Mouse (Mus musculus): Measurements from ENCODE around the gene Gm47841.

Gm47841 gene

DNA sequence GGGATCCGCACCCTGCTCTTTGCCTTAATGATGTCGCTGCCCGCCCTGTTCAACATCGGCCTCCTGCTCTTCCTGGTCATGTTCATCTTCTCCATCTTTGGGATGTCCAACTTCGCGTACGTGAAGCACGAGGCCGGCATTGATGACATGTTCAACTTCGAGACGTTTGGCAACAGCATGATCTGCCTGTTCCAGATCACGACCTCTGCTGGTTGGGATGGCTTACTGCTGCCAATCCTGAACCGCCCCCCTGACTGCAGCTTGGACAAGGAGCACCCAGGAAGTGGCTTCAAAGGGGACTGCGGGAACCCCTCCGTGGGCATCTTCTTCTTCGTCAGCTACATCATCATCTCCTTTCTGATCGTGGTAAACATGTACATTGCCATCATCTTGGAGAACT lies 7.5 kb downstream of the Gm47841 start:
- DNase-seq, result no peak

DNA sequence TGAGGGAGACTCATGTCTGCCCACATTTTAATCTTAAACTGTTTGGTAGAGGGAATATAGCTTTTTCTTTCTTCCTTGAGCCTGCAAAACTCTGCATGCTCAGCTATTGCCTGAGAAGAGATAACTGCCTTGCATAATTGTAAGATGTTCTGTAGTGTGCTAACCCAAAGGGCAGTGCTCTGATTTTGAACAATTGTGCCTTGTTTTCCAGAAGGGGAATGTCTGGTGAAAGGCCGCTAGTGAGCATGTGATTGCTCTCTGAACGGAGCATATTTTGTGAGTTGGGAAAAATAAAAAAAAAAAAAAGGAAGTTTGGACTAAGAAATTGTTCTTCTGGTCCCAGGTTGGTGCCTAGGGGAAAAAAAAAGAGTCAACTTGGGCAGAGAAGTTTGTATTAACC lies 18.2 kb downstream of the Gm47841 start:
- DNase-seq, result no peak

DNA sequence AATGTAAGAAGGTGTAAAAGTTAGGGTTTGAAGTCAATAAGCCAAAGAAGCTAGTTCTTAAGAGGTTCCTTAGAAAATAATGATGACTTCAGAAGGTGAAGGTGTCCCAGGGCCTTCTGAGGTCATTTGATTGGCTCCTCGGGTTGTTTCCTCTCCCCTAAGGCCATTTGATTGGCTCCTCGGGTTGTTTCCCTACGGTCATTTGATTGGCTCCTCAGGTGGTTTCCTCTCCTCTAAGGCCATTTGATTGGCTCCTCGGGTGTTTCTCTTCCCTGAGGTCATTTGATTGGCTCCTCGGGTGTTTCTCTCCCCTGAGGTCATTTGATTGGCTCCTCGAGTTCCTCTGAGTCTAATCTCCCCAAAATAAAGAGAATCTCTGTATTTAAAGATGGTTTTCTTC lies 35.8 kb downstream of the Gm47841 start:
- DNase-seq, result no peak

DNA sequence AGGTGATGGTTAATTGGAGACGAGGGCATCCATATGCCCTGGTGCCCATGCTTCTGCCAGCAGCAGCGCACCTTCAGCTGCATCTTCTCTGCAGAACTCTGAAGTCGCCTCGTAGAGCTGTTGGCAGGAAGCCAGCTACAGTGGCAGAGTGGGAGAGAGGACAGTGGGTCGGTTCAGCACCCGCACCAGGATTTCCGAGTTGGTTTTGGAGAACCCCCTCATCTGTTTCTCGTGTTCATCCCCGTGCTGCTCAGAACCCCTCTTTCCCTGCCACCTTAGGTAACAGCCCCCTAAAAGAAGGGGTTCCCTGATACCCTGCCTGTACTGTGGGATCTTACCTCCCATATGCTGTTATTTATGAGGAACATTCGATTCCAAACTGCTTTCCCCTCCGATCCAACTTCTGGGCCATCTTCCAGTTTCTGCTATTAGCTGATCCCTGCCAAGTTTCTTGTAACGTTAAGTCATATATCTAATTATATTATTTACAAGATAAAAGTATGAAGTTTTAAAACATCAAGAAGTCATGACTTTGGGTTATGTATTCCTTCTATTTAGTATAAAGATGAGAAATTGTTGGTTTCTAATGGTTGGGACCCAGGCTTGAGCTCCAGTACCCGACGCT lies 38.7 kb downstream of the Gm47841 start:
- peak; percentile 47 for DNase-seq

DNA sequence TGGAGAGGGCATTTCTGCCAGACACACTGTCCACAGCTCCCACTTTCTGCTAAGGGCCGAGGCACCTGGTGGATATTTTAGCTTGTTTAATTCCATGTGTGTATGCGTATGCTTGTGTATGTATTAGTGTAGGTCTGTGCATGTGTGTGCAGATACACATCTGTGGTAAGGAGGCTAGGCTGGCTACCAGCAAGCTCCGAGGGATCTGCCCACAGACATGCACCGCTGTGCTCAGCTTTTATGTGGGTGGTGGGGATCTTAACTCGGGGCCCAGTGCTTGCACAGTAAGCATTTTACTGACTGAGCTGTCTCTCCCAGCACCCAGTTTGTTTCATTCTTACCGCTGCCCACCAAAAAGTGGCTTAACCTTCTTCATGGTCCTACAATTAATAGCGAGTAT lies 40.0 kb downstream of the Gm47841 start:
- peak; percentile 40 for DNase-seq

DNA sequence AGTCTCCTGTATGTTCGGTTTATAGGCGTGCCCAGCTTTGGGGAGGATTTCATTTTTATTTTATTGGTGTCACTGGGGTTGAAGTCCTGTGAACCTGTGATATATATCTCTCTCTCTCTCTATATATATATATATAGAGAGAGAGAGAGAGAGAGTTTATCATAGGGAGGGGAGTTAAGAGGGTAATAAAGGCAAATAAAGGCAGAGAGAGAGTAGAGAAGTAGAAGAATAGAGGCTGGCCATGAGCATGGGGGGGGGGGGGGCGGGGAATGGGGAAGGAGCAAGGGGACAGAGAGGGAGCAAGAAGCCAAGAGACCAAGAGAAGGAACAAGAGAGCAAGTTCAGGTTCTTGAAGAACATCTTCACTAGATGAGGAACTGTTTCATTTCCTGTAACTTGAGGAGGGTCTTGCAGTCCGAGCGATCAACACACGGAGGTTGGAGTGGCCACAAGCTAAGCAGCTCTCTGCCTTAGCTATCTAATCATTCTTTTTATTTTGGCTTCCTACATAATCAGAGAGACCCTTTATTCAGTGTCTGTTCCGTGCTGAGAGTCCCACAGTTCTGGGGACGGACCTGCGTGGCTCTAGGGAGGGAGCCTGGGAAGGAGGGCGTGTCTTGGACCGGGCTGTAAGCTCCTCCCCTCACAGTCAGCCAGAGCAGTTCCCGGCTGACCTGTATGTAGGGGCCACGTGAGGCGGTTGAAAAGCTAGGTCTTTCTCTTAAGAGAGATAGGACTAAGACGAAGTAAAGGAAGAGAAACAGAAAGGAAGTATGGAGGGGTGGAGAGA lies 40.8 kb downstream of the Gm47841 start:
- DNase-seq, result no peak

DNA sequence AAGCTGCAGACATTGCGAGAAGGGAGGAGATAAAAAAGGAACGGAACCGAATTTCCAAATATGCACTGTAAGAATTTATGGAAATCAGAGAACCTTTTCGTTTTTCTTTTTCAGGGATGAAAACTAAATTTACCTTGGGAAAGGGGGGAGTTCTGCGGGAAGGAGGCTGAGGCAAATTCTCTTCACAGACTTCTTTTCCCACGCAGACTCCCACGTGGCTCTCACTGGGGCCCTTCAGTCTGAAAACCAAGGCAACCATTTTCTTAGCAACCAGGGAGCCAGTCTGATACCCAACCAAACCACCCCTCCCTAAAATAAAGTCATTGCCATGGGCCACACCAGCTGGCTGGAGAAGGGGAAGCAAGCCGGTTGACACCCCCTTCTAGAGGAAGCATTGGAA lies 41.5 kb downstream of the Gm47841 start:
- DNase-seq, result peak; percentile 77

DNA sequence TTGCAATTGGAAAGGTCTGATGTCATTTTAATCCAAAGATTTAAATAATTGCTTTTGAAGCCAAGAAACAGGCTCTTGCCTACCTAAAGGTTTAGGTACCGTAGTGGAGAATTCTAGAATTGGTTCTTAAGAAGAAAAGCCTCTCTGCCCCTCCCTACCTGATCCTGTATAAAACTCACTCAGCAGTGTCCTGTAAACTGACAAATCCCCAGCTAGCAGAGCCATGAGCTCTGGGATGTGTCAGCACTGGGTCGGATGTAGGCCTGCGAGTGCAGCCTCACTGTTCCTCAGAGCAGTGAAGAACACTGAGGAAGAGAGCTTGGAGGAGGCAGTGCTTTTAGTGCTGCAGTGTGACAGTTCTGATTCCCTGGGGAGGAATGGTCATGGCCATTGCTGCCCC lies 42.7 kb downstream of the Gm47841 start:
- DNase-seq, result no peak

DNA sequence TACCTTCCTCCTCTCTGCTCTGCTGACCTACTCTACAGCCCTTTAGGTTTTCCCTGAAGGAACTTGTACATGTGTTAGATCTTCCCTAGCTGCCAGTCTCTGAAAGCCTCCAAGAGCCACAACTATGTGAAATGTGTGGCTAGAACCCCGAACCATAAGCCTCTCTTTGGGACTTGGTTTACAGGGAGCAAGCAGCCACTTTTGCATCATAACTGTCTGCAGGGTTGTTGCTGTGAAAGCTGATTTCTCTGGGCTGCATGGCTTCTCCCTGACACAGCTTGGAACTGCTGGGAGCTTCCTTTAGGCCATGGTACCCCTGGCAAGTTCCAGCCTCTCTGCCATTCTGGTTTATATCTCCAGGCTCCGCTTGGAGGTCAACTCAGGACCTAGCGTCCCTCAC lies 44.7 kb downstream of the Gm47841 start:
- DNase-seq, result no peak

DNA sequence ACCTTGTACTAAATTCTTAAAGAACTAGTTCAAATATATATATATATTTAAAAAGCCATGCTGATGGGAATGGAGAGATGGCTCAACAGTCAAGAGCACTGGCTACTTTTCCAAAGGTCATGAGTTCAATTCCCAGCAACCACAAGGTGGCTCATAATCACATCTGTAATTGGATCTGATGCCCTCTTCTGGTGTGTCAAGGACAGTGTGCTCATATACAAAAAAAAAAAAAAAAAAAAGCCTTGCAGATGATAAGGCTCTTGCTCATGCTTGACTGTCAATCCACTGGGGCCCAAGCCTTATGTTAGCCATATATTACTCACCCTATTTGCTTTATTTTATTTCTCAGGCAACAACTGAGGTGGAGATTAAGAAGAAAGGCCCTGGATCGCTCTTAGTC lies 45.5 kb downstream of the Gm47841 start:
- no peak for DNase-seq

DNA sequence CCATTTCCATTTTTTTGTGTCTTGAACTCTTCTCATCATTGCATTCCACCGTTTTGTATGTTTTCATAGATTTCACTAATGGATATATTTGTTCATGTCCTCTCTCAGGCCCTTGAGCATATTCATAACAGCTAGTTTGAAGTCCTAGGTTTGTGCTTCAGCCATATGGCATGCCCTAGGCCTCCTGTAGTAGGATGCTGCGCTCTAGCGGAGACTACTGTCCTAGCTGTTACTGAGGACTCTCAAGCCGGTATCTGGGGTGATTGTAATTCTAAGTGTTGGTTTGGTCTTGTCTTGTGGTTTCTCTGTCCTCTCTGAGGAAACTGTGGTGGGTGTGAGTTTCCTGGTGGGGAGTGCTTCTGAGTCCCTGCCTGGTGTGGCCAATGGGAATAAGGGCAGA lies 50.1 kb downstream of the Gm47841 start:
- DNase-seq, result no peak
